Mouse (Mus musculus): ENCODE data around the gene Dmkn. TPM values are rescaled to one million over a fixed set of nuclear protein-coding genes. Genes with fewer than 3 reads are reported as not detected.

Gene Dmkn
- not detected for polyA plus RNA-seq (2017; shearing (Covaris generic))

GRCm38 (mm10) chr7:30763456-30763855 lies at the start of gene Dmkn:
Gene Dmkn, plus strand, starts transcription at chr7:30763756.

DNA sequence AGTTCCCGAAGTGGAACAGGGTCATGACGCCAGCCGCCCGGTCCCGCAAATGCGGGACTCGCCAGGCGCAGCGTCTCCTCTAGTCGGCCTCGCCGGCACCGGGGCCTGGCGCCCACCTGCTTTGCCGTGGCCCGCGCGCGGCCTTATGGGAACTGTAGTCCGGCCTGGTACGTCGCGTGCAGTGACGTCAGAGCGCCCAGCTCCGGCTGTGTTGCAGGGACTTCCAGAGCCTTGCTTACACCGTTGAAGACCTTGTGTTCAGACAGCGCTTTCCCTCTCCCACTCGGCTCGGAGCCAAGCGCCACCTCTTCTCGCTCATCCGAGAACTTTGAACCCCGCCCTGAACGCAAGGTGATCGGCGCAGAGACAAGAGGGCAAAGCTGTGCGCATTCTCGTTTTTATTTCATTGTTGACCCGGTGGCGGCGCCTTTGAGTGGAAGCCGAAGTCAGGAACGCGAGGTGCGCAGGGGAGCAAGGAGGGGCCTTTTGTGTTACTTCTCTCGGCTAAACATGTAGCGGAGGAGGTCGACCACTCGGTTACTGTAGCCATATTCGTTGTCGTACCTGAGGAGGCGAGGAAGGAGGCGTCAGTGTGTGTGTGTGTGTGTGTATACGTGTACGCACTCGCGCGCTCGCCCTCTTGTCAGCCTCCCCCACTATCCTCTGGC lies 34.0 kb upstream of the Dmkn start, which contains the start of gene Tmem147:
Gene Tmem147, minus strand, starts transcription at position 145 of the 668 bp plus-strand sequence.

DNA sequence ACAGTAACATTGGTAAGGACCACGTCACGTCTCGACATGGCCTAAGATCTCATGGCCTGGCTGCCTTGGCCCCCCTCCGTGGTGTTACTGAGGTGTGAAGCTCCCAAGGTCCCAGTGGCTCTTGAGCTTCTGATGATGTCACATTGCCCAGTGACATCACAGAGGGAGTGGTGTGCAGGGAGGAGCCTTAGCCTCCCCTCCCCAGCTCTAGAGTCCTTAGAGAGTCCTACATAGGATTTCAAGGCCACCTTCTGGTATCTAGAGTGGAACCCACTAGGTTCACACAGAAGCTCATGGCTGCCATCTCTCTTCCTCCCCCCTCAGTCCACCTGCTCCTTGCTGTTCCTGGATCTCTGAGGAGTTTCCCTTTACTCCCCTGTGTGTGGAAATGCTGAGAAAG lies 19.9 kb upstream of the Dmkn start, which contains the start of gene Gapdhs:
Gene Gapdhs, minus strand, starts transcription at position 65 of the 400 bp plus-strand sequence.

DNA sequence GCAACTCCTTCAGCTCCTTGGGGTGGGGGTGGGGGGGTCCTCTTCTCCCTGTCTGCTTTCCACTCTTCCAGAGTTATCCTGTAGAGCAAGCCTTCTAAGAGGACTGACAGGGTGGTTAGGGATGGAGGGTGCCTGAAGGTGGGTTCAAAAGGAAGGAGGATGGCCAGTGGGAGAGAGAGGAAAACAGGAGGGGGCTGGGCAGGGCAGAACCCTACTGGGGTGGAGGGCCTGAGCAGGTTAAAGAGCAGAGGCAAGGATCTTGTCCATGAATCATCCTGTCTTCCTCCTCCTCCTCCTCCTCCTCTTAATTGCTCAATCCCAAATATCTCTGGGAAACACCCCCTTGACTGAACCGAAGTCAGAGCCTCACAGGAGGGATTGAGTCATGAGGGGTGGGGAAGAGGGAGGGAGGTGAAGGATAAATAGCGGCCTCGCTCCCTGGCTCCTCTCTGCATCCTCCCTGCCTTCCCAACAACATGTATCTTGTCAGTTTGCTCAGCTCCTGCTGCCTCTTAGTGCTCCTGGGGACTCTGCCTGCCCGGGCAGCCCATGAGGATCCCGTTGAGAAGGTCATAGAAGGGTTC lies 12.4 kb upstream of the Dmkn start, which contains the start of gene Sbsn:
Gene Sbsn, plus strand, starts transcription at position 386 of the 584 bp plus-strand sequence.

DNA sequence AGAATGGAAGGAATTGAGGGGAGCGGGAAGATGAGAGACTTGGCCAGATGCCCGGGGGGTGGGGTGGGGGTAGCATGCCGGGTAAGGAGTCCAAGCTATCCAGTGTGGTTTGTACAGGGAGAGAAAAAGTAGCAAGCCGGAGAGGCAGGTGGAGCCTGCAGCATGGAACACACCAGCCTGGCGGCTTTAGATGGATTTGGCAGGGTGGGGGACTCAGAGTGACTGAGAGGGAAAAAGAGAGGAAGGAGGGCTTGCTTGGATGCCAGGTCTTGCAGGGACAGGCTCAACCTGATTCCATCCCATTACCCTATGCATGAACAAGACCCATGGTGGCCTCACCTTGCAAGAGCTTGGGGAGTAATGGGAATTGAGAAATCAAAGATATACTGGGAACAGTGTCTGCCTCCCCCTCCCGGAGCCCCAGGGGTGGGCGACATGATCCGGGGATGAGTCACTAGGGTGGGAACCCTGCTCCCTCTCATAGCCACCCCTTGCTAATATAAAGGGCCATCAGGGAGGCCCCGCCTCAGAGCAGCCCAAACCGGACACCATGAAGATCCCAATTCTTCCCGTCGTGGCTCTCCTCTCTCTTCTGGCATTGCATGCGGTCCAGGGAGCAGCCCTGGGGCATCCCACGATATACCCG lies 23.9 kb downstream of the Dmkn start, which contains the start of gene Krtdap:
Gene Krtdap, plus strand, starts transcription at position 520 of the 646 bp plus-strand sequence.

DNA sequence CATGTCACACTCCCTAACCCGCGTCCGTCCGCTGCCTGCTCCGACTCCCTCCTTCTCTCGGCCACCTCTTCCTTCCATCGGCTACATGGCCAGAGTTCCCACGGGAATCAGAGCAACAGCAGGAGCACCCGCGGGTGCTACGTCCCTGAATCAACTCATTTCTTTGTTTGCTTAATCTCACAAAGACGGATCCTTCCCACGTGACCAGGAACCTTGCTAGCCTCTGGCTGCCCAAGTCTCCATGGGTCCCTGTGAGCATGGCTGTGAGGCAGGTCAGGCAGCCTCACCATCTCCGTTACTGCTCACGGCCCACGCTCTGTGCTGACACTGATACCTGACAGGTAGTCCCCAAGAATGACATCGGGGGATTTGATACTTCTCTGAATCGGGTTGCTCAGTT lies 60.1 kb downstream of the Dmkn start, which contains the start of gene Ffar2:
Gene Ffar2, minus strand, starts transcription at position 101 of the 400 bp plus-strand sequence.

Other genes with a start within 250 kb of the Dmkn start
- gene Arhgap33, start 228.7 kb upstream of the Dmkn start, polyA plus RNA-seq (2017; shearing (Covaris generic)): 1.1 TPM
- 3.2 TPM for gene Hspb6, start 211.6 kb upstream of the Dmkn start, polyA plus RNA-seq (2017; shearing (Covaris generic))
- 10.4 TPM for gene Proser3, start 211.5 kb upstream of the Dmkn start, polyA plus RNA-seq (2017; shearing (Covaris generic))
- 108 TPM for gene Lin37, start 203.9 kb upstream of the Dmkn start, polyA plus RNA-seq (2017; shearing (Covaris generic))
- 42.0 TPM for gene U2af1l4, start 200.5 kb upstream of the Dmkn start, polyA plus RNA-seq (2017; shearing (Covaris generic))
- 105 TPM for gene Gm49396, start 200.4 kb upstream of the Dmkn start, polyA plus RNA-seq (2017; shearing (Covaris generic))
- gene Psenen, start 200.1 kb upstream of the Dmkn start, polyA plus RNA-seq (2017; shearing (Covaris generic)): 242 TPM
- gene Igflr1, start 198.3 kb upstream of the Dmkn start, polyA plus RNA-seq (2017; shearing (Covaris generic)): 243 TPM
- gene Kmt2b, start 175.0 kb upstream of the Dmkn start, polyA plus RNA-seq (2017; shearing (Covaris generic)): 12.2 TPM
- gene Zbtb32, start 164.8 kb upstream of the Dmkn start, polyA plus RNA-seq (2017; shearing (Covaris generic)): 17.6 TPM
- gene Upk1a, start 150.9 kb upstream of the Dmkn start, polyA plus RNA-seq (2017; shearing (Covaris generic)): 0.45 TPM
- gene Cox6b1, start 137.6 kb upstream of the Dmkn start, polyA plus RNA-seq (2017; shearing (Covaris generic)): 808 TPM
- not detected for gene Etv2, start 127.9 kb upstream of the Dmkn start, polyA plus RNA-seq (2017; shearing (Covaris generic))
- gene Rbm42, start 113.4 kb upstream of the Dmkn start, polyA plus RNA-seq (2017; shearing (Covaris generic)): 206 TPM
- 31.3 TPM for gene Haus5, start 98.8 kb upstream of the Dmkn start, polyA plus RNA-seq (2017; shearing (Covaris generic))
- gene Pmis2, start 92.2 kb upstream of the Dmkn start, polyA plus RNA-seq (2017; shearing (Covaris generic)): not detected
- not detected for gene 2200002J24Rik, start 64.8 kb upstream of the Dmkn start, polyA plus RNA-seq (2017; shearing (Covaris generic))
- gene Atp4a, start 51.5 kb upstream of the Dmkn start, polyA plus RNA-seq (2017; shearing (Covaris generic)): not detected
- 109 TPM for gene Tmem147, start 34.2 kb upstream of the Dmkn start, polyA plus RNA-seq (2017; shearing (Covaris generic))
- 0.32 TPM for gene Gapdhs, start 20.1 kb upstream of the Dmkn start, polyA plus RNA-seq (2017; shearing (Covaris generic))
- gene Sbsn, start 12.3 kb upstream of the Dmkn start, polyA plus RNA-seq (2017; shearing (Covaris generic)): 1.5 TPM
- not detected for gene Krtdap, start 24.1 kb downstream of the Dmkn start, polyA plus RNA-seq (2017; shearing (Covaris generic))
- not detected for gene Ffar2, start 60.0 kb downstream of the Dmkn start, polyA plus RNA-seq (2017; shearing (Covaris generic))
- gene Ffar3, start 92.4 kb downstream of the Dmkn start, polyA plus RNA-seq (2017; shearing (Covaris generic)): not detected
- not detected for gene Ffar1, start 97.8 kb downstream of the Dmkn start, polyA plus RNA-seq (2017; shearing (Covaris generic))
- 16.4 TPM for gene Cd22, start 116.6 kb downstream of the Dmkn start, polyA plus RNA-seq (2017; shearing (Covaris generic))
- gene Mag, start 151.1 kb downstream of the Dmkn start, polyA plus RNA-seq (2017; shearing (Covaris generic)): not detected
- not detected for gene Hamp2, start 160.9 kb downstream of the Dmkn start, polyA plus RNA-seq (2017; shearing (Covaris generic))
- gene Hamp, start 180.3 kb downstream of the Dmkn start, polyA plus RNA-seq (2017; shearing (Covaris generic)): not detected
- gene Usf2, start 193.0 kb downstream of the Dmkn start, polyA plus RNA-seq (2017; shearing (Covaris generic)): 7.3 TPM
- 4.5 TPM for gene Lsr, start 209.7 kb downstream of the Dmkn start, polyA plus RNA-seq (2017; shearing (Covaris generic))
- 1.1 TPM for gene Fam187b, start 210.0 kb downstream of the Dmkn start, polyA plus RNA-seq (2017; shearing (Covaris generic))

Data from activated CD4-positive, CD25-positive, alpha-beta regulatory T cell, adult 9 weeks (primary cell).